Mouse (Mus musculus): Measurements from ENCODE around the gene Cyp2d26. TPM values are rescaled to one million over a fixed set of nuclear protein-coding genes. Genes with fewer than 3 reads are reported as not detected.

Gene Cyp2d26
- total RNA-seq, 2 experiments from 2014 or later = not detected

GRCm38 (mm10) chr15:82763631-82764420 is 30.3 kb downstream of the Cyp2d26 start, which contains the start of gene Cyp2d40:
Gene Cyp2d40 (minus strand): TSS chr15:82764183.
- no peak for DNase-seq (ENCODE audit: low spot score in 2 of 2)

GRCm38 (mm10) chr15:82748141-82748540 is 46.0 kb downstream of the Cyp2d26 start:
- DNase-seq (ENCODE audit: low spot score in 2 of 2) = no peak

- DNase-seq (ENCODE audit: low spot score in 2 of 2) = no peak
Measured at GRCm38 (mm10) chr15:82747516-82747915, 46.6 kb downstream of the Cyp2d26 start.

Small RNA genes within 50 kb of the gene (microRNA-seq; reads per million reads assigned to microRNA genes)
- 0 reads per million in 2 experiments for gene Gm27618

Other genes starting within 250 kb of the Cyp2d26 start
- gene Cyp2d12, start 239.2 kb downstream of the Cyp2d26 start, total RNA-seq (2021) = not detected
- gene Cyp2d34, start 173.3 kb downstream of the Cyp2d26 start, total RNA-seq (2021) = not detected
- not detected for gene Cyp2d40, start 30.1 kb downstream of the Cyp2d26 start, total RNA-seq (2021)
- gene Tcf20, start 193.6 kb upstream of the Cyp2d26 start, total RNA-seq (2021) = 100 to 1,000 TPM; 155 to 157 TPM
- gene Nfam1, start 239.0 kb upstream of the Cyp2d26 start, total RNA-seq (2021) = 1 to 10 TPM; 2.3 to 2.4 TPM